Mouse (Mus musculus): ENCODE results near the gene Mapk12.

The Mapk12 gene

DNA sequence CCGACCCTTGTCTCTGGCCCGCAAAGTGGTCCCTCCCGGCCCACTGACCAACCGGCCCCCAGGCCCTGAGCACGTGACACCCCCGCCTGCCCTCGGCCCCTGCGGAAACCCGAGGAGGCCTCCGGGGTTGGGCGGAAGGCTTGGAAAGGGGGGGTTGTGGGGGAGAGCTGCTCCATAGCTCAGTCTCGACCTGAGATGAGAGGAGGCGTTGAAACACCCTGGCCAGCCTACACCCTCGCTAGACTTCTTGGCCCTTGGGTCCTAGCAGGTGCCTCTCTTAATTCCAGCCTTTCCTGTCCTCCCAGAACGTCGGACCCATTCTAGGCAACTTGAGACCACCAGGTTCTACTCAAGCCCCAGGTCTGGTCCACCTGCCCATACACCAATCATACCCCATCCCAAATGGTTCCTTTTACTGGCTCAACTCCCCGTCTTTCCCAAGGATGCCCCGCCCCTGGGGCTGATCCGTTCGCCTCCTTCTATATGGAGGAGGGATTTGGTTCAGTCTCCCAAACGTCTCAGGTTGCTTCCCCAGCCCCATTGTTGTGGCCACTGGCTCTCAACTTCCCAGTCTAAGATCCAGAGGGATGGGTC lies at the start of gene Mapk12:
TSS of gene Mapk12 (minus strand) at position 45 of the 594 bp plus-strand sequence.
- peak; percentile 47 for DNase-seq (ENCODE audit: inconsistent ontology term)

- DNase-seq (ENCODE audit: inconsistent ontology term) = no peak
Measured at GRCm38 (mm10) chr15:89184937-89185227, 44.4 kb upstream of the Mapk12 start.

DNA sequence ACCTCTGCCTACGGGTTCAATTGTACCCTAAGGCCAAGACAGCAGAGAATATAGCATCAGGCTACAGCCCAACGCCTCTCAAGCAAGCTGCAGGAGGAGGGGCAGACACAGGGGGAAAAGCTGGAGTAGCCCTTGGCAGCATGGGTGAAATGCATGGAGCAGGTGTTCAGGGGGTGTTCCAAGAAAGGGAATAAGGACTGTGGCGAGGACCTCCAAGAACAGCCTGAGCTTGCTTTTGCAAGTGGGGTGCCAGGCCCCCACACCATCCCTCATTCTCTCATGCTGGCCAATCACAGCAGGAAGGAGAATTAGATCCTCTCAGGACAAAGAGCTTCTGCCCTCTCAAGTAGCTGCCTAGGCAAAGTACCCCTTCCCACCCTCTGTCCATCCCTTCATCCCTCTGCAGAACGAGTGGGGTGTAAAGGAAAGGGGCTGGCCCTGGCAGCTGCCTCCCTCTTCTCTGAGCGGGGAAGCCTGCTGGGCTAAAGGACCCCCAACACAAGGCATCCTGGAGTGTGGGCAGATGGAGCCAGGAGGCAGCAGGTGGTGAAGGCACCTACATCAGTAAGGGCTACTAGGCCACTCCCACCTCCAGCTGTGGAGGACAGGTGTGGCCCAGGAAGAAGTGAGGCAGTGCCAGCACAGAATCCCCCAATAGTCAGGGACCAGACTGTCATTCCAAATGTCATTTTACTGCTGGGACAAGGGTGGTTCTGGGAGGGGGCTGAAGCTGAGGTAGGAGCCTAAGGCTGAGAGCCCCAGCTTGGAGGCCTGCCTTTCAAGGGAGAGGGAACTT lies 43.8 kb upstream of the Mapk12 start:
- no peak for DNase-seq (ENCODE audit: inconsistent ontology term)

- no peak for DNase-seq (ENCODE audit: inconsistent ontology term)
Measured at GRCm38 (mm10) chr15:89182842-89183241, 42.3 kb upstream of the Mapk12 start.

- peak; percentile 65 for DNase-seq (ENCODE audit: inconsistent ontology term)
Measured at GRCm38 (mm10) chr15:89182328-89182741, 41.8 kb upstream of the Mapk12 start.

DNA sequence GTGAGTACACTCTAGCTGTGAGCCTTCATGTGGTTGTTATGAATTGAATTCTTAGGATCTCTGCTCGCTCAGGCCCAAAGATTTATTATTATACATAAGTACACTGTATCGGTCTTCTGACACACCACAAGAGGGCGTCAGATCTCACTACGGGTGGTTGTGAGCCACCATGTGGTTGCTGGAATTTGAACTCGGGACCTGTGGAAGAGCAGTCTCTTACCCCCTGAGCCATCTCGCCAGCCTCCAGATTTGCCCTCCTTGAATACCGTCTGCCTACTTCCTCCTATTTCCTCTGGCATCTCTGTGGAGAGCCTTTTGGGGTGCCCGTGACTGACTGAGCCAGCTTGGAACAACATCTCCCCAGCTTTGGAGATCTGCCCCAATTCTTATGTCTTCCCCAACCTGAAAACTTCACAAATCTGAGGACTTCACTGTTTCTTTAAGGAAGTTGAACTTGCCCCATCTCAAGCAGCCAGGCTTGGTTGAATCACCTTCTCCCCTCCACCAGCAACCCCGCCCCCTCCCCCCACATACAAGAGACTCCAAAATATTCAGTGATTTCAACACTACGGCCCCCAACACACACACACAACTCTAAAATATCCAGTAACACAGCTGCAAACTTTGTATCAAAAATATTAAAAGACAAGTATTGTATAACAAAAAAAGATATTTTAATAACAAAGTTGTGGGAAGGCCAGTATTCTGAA lies 41.2 kb upstream of the Mapk12 start:
- no peak for DNase-seq (ENCODE audit: inconsistent ontology term)

DNA sequence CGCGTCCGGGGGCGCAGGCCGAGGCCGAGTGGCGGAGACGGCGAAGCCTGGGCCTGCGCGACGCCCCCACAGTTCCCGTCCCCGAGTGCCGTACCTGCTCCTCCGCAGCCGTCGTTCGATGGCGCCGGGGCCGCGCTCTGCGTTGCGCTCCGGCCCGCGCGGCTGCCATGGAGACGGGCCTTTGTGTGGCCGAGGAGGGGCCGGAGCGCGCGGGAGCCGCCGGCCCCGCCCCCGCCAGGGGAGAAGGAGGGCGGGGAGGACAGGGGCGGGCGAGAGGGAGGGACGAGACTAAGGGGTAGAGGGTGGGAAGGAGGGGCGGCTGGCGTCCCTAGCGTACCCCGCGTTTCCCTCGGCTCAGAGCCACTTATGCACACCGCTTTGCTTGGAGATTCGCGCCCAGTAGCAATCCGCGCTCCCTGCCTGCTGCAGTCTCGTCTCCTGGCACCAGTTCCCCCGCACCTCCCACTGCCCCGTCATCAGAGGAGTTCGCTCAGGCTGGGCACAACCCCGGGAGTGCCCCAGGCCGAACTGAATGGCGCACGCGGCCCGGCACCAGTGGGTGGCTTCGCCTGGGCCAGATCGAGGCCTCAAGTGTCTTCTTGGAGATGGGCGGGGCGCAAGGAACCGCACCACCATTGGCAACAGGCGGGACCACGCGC lies 40.2 kb upstream of the Mapk12 start, which contains the start of gene Plxnb2:
TSS of gene Plxnb2 (minus strand) at position 218 of the 659 bp plus-strand sequence.
- DNase-seq (ENCODE audit: inconsistent ontology term) = peak; percentile 97

DNA sequence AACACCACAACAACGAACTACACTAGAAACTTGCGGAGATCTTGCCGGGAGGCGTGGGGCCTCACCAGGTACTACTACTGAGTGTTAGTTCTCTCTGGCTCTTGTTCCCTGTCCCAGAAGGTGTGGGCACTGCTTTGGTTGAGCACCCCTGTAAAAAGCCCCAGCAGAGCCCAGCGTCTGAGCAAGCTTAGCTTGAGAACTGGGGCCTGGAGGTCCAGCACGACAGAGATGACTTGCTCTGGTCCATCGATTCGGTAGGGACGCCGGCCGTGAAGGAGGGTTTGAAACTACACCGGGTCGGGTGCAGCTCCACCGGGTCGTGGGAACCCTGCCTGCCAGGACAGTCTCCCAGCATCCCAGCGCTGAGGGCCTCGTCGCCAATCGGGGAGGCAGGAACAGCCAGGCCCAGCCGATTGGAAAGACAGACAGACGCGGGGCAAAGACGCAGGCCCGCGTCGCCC lies 39.6 kb upstream of the Mapk12 start:
- DNase-seq (ENCODE audit: inconsistent ontology term) = no peak

DNA sequence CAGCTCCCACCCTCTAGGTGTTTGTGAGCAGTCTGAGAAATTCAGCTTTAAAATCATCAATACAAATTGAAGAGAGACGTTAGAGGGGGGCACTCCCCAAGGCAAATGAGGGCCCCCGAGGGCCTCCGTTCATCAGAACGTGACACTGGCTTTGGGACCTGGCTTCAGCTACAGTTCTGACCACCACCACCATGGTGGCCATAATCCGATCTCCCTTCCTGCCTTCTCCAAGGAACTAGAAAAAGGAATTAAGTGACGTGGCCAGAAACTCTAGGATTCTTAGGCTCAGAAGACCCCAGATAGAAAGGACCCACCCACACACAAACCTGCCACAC lies 39.1 kb upstream of the Mapk12 start:
- no peak for DNase-seq (ENCODE audit: inconsistent ontology term)

GRCm38 (mm10) chr15:89178954-89179629 lies 38.6 kb upstream of the Mapk12 start:
- DNase-seq (ENCODE audit: inconsistent ontology term) = peak; percentile 94

- peak; percentile 51 for DNase-seq (ENCODE audit: inconsistent ontology term)
Measured at GRCm38 (mm10) chr15:89178260-89178860, 37.9 kb upstream of the Mapk12 start.

DNA sequence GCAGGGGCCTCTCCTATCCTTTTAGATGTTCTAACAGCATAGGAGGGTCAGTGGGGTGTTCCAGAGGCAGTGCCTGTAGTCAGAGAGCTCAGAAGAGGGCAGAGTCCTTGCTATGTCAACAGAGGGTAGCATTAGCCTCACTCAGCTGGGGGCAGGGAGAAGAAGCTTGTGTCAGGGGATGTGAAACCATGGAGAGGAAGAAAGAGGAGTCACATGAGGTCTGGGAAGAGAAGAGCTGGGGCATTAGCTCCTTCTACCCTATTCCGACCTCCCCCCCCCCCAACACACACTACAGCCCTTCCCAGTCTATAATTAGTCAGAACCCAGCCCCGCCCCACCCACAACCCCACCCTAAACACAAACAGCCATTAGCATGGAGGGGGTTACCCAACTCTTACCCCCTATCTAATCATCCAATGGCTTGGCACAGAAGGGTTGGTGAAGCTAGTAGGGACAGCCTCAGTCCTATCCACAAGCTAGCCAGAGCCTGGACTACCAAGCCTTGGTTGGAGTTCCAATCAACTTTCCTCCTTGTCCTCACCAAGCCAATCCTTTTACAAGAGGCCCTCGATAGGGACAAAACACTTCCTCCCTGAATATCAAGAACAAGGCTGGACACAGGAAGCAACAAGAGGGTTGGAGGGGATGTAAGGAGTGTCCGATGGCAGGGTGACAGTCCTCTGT lies 37.2 kb upstream of the Mapk12 start:
- DNase-seq (ENCODE audit: inconsistent ontology term) = no peak

DNA sequence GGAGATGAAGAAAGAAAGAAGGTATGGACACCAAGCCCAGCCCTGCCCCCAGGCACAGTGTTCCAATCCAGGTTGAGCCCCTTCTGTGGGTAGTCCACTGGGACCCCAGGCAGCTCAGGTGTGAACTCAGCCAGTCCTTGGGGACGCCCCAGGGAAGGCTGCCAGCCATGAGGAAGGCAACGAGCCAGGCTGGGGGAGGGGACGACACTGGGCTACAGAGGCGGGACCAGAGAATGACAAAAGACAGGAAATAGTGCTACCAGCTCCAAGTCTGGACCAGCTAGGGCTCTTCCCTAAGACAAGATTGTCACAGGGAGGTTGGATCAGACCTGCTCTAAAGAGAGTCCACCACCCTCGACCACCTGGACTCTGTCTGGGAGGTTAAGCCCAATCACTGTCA lies 36.6 kb upstream of the Mapk12 start:
- DNase-seq (ENCODE audit: inconsistent ontology term) = peak; percentile 81

DNA sequence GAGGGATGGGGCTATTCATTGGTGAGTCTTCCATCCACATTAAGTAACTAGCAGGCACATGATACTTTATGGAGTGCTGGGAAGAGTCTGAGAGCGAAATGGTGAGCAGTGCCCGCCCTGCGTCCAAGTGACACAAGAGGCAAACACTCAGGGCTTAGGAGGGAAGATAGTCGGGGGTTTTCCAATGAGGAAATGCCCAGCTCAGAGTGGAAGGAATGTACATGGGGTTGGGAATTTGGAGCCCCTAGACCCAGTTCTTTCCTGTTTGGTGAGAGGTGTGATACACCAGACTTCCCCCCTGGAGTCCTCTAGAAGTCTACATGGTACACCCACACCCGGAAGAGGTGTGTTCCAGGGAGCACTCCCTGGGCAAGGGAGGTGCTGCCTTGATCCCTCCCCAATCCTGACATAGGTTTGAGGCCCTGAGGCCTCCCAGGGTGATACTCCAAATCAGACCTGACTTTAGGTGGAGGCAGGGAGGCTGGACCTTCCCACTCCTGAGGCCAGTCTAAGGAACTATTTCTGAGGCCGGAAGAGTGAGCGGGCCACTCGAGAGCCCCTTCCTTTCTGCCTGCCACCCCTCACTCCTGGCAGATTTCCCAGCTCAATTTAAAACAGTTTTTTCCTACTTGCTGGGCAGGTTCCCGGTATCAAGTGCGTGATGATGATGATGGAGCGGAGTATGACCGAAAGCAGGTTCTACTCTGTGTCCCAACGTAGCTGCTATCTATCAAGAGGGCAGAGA lies 35.1 kb upstream of the Mapk12 start:
- DNase-seq (ENCODE audit: inconsistent ontology term) = no peak

GRCm38 (mm10) chr15:89174889-89175339 lies 34.4 kb upstream of the Mapk12 start:
- no peak for DNase-seq (ENCODE audit: inconsistent ontology term)

GRCm38 (mm10) chr15:89173906-89174214 lies 33.4 kb upstream of the Mapk12 start:
- DNase-seq (ENCODE audit: inconsistent ontology term) = peak; percentile 48

DNA sequence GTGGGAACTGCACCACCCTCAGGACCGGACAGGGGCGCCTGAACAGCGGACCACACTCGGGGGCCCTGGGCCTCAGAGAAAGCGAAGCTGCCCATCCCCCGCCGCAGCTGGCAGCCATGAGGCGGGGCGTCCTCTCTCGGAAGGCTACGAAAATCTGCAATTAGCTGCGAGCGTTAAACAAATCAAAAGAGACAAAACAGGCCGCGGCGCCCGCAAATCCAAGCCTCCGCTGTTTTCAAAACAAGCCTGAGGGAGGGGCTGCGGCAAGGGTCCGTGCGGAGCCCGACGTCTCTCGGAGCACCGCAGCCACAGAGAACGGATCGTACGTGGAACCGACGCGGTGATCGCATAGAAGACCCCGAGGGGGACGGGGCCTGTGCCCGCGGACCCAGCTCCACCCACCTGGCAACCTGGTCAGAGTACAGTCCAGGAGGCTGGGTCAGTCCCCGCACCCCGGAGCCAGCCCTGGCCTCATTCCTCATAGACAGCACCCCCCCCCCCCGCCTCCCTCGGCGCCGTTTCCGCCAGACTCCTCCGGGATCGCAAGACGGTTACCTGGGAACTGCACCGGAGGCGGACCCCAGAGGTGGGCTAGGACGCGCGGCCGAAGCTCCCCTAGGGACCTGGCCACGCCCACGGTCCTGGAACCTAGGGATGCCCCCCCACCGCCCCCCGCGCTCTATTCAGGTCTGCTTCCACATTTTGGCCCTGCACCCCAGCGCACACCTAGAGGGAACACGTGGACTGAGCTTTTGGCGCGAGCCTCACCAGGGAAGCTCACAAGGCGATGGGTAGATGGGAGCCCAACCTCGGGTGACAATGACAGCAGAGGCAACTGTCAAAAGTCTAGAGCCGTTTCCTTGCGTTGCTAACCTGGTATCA lies 32.8 kb upstream of the Mapk12 start:
- DNase-seq (ENCODE audit: inconsistent ontology term) = peak; percentile 56

GRCm38 (mm10) chr15:89172276-89172935 lies 31.9 kb upstream of the Mapk12 start:
- peak; percentile 79 for DNase-seq (ENCODE audit: inconsistent ontology term)
